Mouse (Mus musculus) ES-E14 (cell line): Measurements from ENCODE around the gene Tceanc2. TPM values are rescaled to one million over a fixed set of nuclear protein-coding genes. Genes with fewer than 3 reads are reported as not detected.

Source experiments
- DNase-seq: peaks from one replicate; pipeline ENCODE4 v3.0.0-alpha.2; 2013; ENCODE audit warnings: low read depth, low spot score
- H3K27ac ChIP-seq: 2 replicates; pipeline ENCODE4 v1.5.1; 2012; ENCODE audit warnings: low read depth, mild to moderate bottlenecking, low read length, moderate library complexity, mixed read lengths; ENCODE audit not compliant: poor library complexity, insufficient read depth, severe bottlenecking
- H3K36me3 ChIP-seq: 2 replicates; pipeline ENCODE4 v1.6.1; 2012; ENCODE audit warnings: mild to moderate bottlenecking, low read length, moderate library complexity, mixed read lengths; ENCODE audit not compliant: control insufficient read depth, poor library complexity, insufficient read depth, severe bottlenecking
- H3K4me1 ChIP-seq, 2 experiments: fragments of 150-350 bp in 1 of 2; sonication (generic) in 1 of 2; 2 replicates each; pipeline ENCODE4 v1.6.1; 2012; ENCODE audit warnings: low read length in 2 of 2, mild to moderate bottlenecking in 1 of 2, mixed read lengths in 1 of 2; ENCODE audit not compliant: control insufficient read depth in 2 of 2, insufficient read depth in 2 of 2, poor library complexity in 1 of 2
- H3K4me3 ChIP-seq, 2 experiments: fragments of 150-350 bp in 1 of 2; sonication (generic) in 1 of 2; 2 replicates each; pipeline ENCODE4 v1.5.1; 2012; ENCODE audit warnings: low read length in 2 of 2, low read depth in 1 of 2, mild to moderate bottlenecking in 1 of 2, mixed read lengths in 1 of 2; ENCODE audit not compliant: insufficient read depth in 1 of 2, poor library complexity in 1 of 2, severe bottlenecking in 1 of 2
- H3K9ac ChIP-seq: 2 replicates; pipeline ENCODE4 v1.6.1; 2012; ENCODE audit warnings: low read depth, mild to moderate bottlenecking, low read length, mixed read lengths; ENCODE audit not compliant: poor library complexity, insufficient read depth, severe bottlenecking
- H3K9me3 ChIP-seq: fragments of 150-350 bp; sonication (generic); 2 replicates; pipeline ENCODE4 v1.6.1; 2012; ENCODE audit warnings: low read depth, mild to moderate bottlenecking, low read length; ENCODE audit not compliant: control insufficient read depth, insufficient read depth
- CHD2 ChIP-seq: IDR thresholded peaks from 2 replicates; pipeline ENCODE4 v1.6.1; 2014; ENCODE audit warnings: mild to moderate bottlenecking, low read depth, low read length, inconsistent platforms
- HCFC1 ChIP-seq: IDR thresholded peaks from 2 replicates; pipeline ENCODE4 v1.6.1; 2012; ENCODE audit warnings: low read length, inconsistent platforms, borderline replicate concordance; ENCODE audit not compliant: insufficient read depth
- MAFK ChIP-seq: IDR thresholded peaks from 2 replicates; pipeline ENCODE4 v1.6.1; 2014; ENCODE audit warnings: mild to moderate bottlenecking, low read depth, low read length, inconsistent platforms; ENCODE audit not compliant: insufficient read depth
- ZC3H11A ChIP-seq: IDR thresholded peaks from 2 replicates; pipeline ENCODE4 v1.6.1; 2012; ENCODE audit warnings: low read depth, mild to moderate bottlenecking, inconsistent platforms, low read length, borderline replicate concordance
- ZNF384 ChIP-seq: IDR thresholded peaks from 2 replicates; pipeline ENCODE4 v1.6.1; 2012; ENCODE audit warnings: low read depth, low read length, inconsistent platforms
- in situ Hi-C, 2 experiments: fragments of 600-800 bp; cut with MboI; formaldehyde crosslinking; loops; one replicate each; pipeline ENCODE4 v1.15.1; 2025; ENCODE audit warnings: low sequenced_read_pairs in 2 of 2, inconsistent platforms in 1 of 2; ENCODE audit not compliant: unreplicated experiment in 2 of 2
- total RNA-seq: library from RNA; depleted of rRNA; stranded (reverse); fragments of 300-350 nt; gene quantifications from 2 replicates; pipeline ENCODE4 v1.2.3, GENCODE M21; 2012

Tceanc2 gene
- total RNA-seq, 1 experiment: 7.1 TPM

DNA sequence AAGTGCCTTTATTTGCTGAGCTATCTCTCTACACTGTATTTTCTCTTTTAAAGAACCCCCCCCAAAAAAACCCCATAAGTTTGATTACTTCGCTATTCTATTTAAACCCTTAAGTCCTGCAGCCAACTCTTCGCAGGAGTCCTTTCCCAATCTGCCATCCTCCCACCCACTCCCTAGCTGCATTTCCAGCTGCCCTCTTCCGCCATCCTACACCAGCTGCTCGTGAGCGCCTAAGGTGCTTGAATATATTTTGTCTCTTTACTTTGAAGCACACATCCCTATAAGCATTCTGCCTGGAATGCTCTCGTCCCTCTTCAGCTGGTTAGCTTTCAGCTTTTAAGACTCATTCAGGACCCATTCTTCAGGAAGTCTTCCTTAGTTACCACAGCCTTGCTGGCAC is 27.9 kb downstream of the Tceanc2 start:
- no peaks in the 10 kb centered on the region for H3K9me3 ChIP-seq
- no peaks in the 10 kb centered on the region for H3K36me3 ChIP-seq
- H3K4me3 ChIP-seq: no peak overlapping the region
- in situ Hi-C loops: no loop called here
- H3K27ac ChIP-seq: no peak overlapping the region
- H3K9ac ChIP-seq: no peak overlapping the region
- TF ChIP-seq MAFK: no peak
- TF ChIP-seq CHD2: no peak
- TF ChIP-seq ZC3H11A: no peak
- no peaks in the 10 kb centered on the region for H3K4me1 ChIP-seq
- DNase-seq: no peak

GRCm38 (mm10) chr4:107143511-107143910 is 35.4 kb downstream of the Tceanc2 start:
- Histone ChIP-seq H3K9me3 (no peaks in the 10 kb centered on the region), H3K9ac (no peak overlapping the region), H3K4me1 (peaks cover 0 to 4% of the 10 kb centered on the region in 2 experiments; a peak in 1 of 4 replicates), H3K36me3 (no peaks in the 10 kb centered on the region), H3K27ac (no peak overlapping the region), H3K4me3 (no peak overlapping the region)
- TF ChIP-seq ZNF384 (no peak), CHD2 (no peak)
- DNase-seq: no peak
- in situ Hi-C loops: no loop called here

- no peak for TF ChIP-seq HCFC1
- no peak for TF ChIP-seq ZNF384
- TF ChIP-seq MAFK: no peak
- TF ChIP-seq ZC3H11A: no peak
- TF ChIP-seq CHD2: no peak
- in situ Hi-C loops: no loop called here
- DNase-seq: no peak
- no peak overlapping the region for H3K9ac ChIP-seq
- no peaks in the 10 kb centered on the region for H3K9me3 ChIP-seq
- H3K27ac ChIP-seq: no peak overlapping the region
- H3K4me1 ChIP-seq: peaks cover 0 to 4% of the 10 kb centered on the region in 2 experiments; a peak in 1 of 4 replicates
- no peak overlapping the region for H3K4me3 ChIP-seq
- H3K36me3 ChIP-seq: no peaks in the 10 kb centered on the region
These were observed 38.9 kb downstream of the Tceanc2 start for GRCm38 (mm10) chr4:107139836-107140631.

GRCm38 (mm10) chr4:107138948-107139835 is 39.7 kb downstream of the Tceanc2 start:
- DNase-seq: no peak
- Histone ChIP-seq H3K9me3 (no peaks in the 10 kb centered on the region), H3K4me1 (peaks cover 0 to 4% of the 10 kb centered on the region in 2 experiments; a peak in 1 of 4 replicates), H3K27ac (no peak overlapping the region), H3K4me3 (no peak overlapping the region), H3K36me3 (no peaks in the 10 kb centered on the region), H3K9ac (no peak overlapping the region)
- TF ChIP-seq ZNF384 (no peak), ZC3H11A (no peak), HCFC1 (no peak), CHD2 (no peak), MAFK (no peak)
- in situ Hi-C loops: no loop called here
